Mouse (Mus musculus): ENCODE results near the gene Fam76a.

- TF ChIP-seq POLR2A (IDR thresholded peaks at IDR 0.05; ENCODE audit: low read depth, low read length) = no peak
- TF ChIP-seq CTCF (IDR thresholded peaks at IDR 0.05; ENCODE audit: extremely low read depth, insufficient read length, insufficient replicate concordance, low read depth, low read length) = no peak
Observed at GRCm38 (mm10) chr4:132904071-132904470, 18.3 kb downstream of the Fam76a start.
